Mouse (Mus musculus): ENCODE data around the gene Cpt1c. TPM values are rescaled to one million over a fixed set of nuclear protein-coding genes. Genes with fewer than 3 reads are reported as not detected.

The Cpt1c gene
- polyA plus RNA-seq, 1 experiment: 7.6 TPM

- no peaks in the 10 kb centered on the region for H3K27me3 ChIP-seq (ENCODE audit: control insufficient read depth, insufficient read depth, low read length)
- H3K4me1 ChIP-seq (ENCODE audit: control insufficient read depth, insufficient read depth, insufficient read length, low read length): peaks cover 3% of the 10 kb centered on the region; the same call in 1 of the 2 replicates
- H3K36me3 ChIP-seq (ENCODE audit: control insufficient read depth, insufficient read depth, low read length): peaks cover 19% of the 10 kb centered on the region
- TF ChIP-seq POLR2A (IDR thresholded peaks at IDR 0.05; ENCODE audit: low read depth, low read length) (no peak), CTCF (IDR thresholded peaks at IDR 0.05; ENCODE audit: extremely low read depth, insufficient read length, insufficient replicate concordance, low read depth, low read length) (no peak)
- H3K27ac ChIP-seq (ENCODE audit: insufficient read depth, low read depth, low read length): no peak overlapping the region
- no peak overlapping the region for H3K4me3 ChIP-seq (ENCODE audit: low read depth, low read length)
Measured at GRCm38 (mm10) chr7:44922530-44922929, 52.1 kb downstream of the Cpt1c start.

- 90% methylated on average over 5 of the region's 5 CpGs for WGBS
- TF ChIP-seq CTCF (IDR thresholded peaks at IDR 0.05; ENCODE audit: extremely low read depth, insufficient read length, insufficient replicate concordance, low read depth, low read length) (no peak), POLR2A (IDR thresholded peaks at IDR 0.05; ENCODE audit: low read depth, low read length) (no peak)
- no peak overlapping the region for H3K27ac ChIP-seq (ENCODE audit: insufficient read depth, low read depth, low read length)
- peaks cover 28% of the 10 kb centered on the region for H3K36me3 ChIP-seq (ENCODE audit: control insufficient read depth, insufficient read depth, low read length)
- no peaks in the 10 kb centered on the region for H3K27me3 ChIP-seq (ENCODE audit: control insufficient read depth, insufficient read depth, low read length)
- no peaks in the 10 kb centered on the region for H3K4me1 ChIP-seq (ENCODE audit: control insufficient read depth, insufficient read depth, insufficient read length, low read length)
- no peak overlapping the region for H3K4me3 ChIP-seq (ENCODE audit: low read depth, low read length)
Measured at GRCm38 (mm10) chr7:44919127-44919526, 55.5 kb downstream of the Cpt1c start.

GRCm38 (mm10) chr7:44918219-44918618, 56.4 kb downstream of the Cpt1c start:
- TF ChIP-seq CTCF (IDR thresholded peaks at IDR 0.05; ENCODE audit: extremely low read depth, insufficient read length, insufficient replicate concordance, low read depth, low read length) (no peak), POLR2A (IDR thresholded peaks at IDR 0.05; ENCODE audit: low read depth, low read length) (no peak)
- WGBS: 53% methylated on average over 3 of the region's 3 CpGs

GRCm38 (mm10) chr7:44916881-44917280, 57.8 kb downstream of the Cpt1c start:
- H3K27me3 ChIP-seq (ENCODE audit: control insufficient read depth, insufficient read depth, low read length): no peaks in the 10 kb centered on the region
- TF ChIP-seq POLR2A (IDR thresholded peaks at IDR 0.05; ENCODE audit: low read depth, low read length) (no peak), CTCF (IDR thresholded peaks at IDR 0.05; ENCODE audit: extremely low read depth, insufficient read length, insufficient replicate concordance, low read depth, low read length) (no peak)
- no peak overlapping the region for H3K4me3 ChIP-seq (ENCODE audit: low read depth, low read length)
- H3K36me3 ChIP-seq (ENCODE audit: control insufficient read depth, insufficient read depth, low read length): peaks cover 32% of the 10 kb centered on the region
- H3K27ac ChIP-seq (ENCODE audit: insufficient read depth, low read depth, low read length): no peak overlapping the region
- no peaks in the 10 kb centered on the region for H3K4me1 ChIP-seq (ENCODE audit: control insufficient read depth, insufficient read depth, insufficient read length, low read length)
- 90% methylated on average over 4 of the region's 4 CpGs for WGBS

More at GRCm38 (mm10) chr7:44918219-44918618, 56.4 kb downstream of the Cpt1c start:
- Histone ChIP-seq H3K27me3 (ENCODE audit: control insufficient read depth, insufficient read depth, low read length) (no peaks in the 10 kb centered on the region), H3K4me1 (ENCODE audit: control insufficient read depth, insufficient read depth, insufficient read length, low read length) (no peaks in the 10 kb centered on the region), H3K36me3 (ENCODE audit: control insufficient read depth, insufficient read depth, low read length) (peaks cover 30% of the 10 kb centered on the region), H3K27ac (ENCODE audit: insufficient read depth, low read depth, low read length) (no peak overlapping the region), H3K4me3 (ENCODE audit: low read depth, low read length) (no peak overlapping the region)

- Histone ChIP-seq H3K4me3 (ENCODE audit: low read depth, low read length) (no peak overlapping the region), H3K4me1 (ENCODE audit: control insufficient read depth, insufficient read depth, insufficient read length, low read length) (no peaks in the 10 kb centered on the region), H3K27ac (ENCODE audit: insufficient read depth, low read depth, low read length) (no peak overlapping the region), H3K36me3 (ENCODE audit: control insufficient read depth, insufficient read depth, low read length) (peaks cover 32% of the 10 kb centered on the region), H3K27me3 (ENCODE audit: control insufficient read depth, insufficient read depth, low read length) (no peaks in the 10 kb centered on the region)
- WGBS: 76% methylated on average over 6 of the region's 6 CpGs
- no peak for TF ChIP-seq CTCF (IDR thresholded peaks at IDR 0.05; ENCODE audit: extremely low read depth, insufficient read length, insufficient replicate concordance, low read depth, low read length)
- no peak for TF ChIP-seq POLR2A (IDR thresholded peaks at IDR 0.05; ENCODE audit: low read depth, low read length)
Measured at GRCm38 (mm10) chr7:44916191-44916590, 58.5 kb downstream of the Cpt1c start.

GRCm38 (mm10) chr7:44915314-44915713, 59.3 kb downstream of the Cpt1c start:
- Histone ChIP-seq H3K4me1 (ENCODE audit: control insufficient read depth, insufficient read depth, insufficient read length, low read length) (no peaks in the 10 kb centered on the region), H3K36me3 (ENCODE audit: control insufficient read depth, insufficient read depth, low read length) (peaks cover 39% of the 10 kb centered on the region), H3K27me3 (ENCODE audit: control insufficient read depth, insufficient read depth, low read length) (no peaks in the 10 kb centered on the region), H3K4me3 (ENCODE audit: low read depth, low read length) (no peak overlapping the region), H3K27ac (ENCODE audit: insufficient read depth, low read depth, low read length) (no peak overlapping the region)
- TF ChIP-seq CTCF (IDR thresholded peaks at IDR 0.05; ENCODE audit: extremely low read depth, insufficient read length, insufficient replicate concordance, low read depth, low read length) (no peak), POLR2A (IDR thresholded peaks at IDR 0.05; ENCODE audit: low read depth, low read length) (no peak)
- 93% methylated on average over 9 of the region's 9 CpGs for WGBS

- Histone ChIP-seq H3K27ac (ENCODE audit: insufficient read depth, low read depth, low read length) (no peak overlapping the region), H3K27me3 (ENCODE audit: control insufficient read depth, insufficient read depth, low read length) (no peaks in the 10 kb centered on the region), H3K4me3 (ENCODE audit: low read depth, low read length) (no peak overlapping the region), H3K4me1 (ENCODE audit: control insufficient read depth, insufficient read depth, insufficient read length, low read length) (no peaks in the 10 kb centered on the region), H3K36me3 (ENCODE audit: control insufficient read depth, insufficient read depth, low read length) (peaks cover 44% of the 10 kb centered on the region)
- 95% methylated on average over 2 of the region's 2 CpGs for WGBS
- TF ChIP-seq CTCF (IDR thresholded peaks at IDR 0.05; ENCODE audit: extremely low read depth, insufficient read length, insufficient replicate concordance, low read depth, low read length) (no peak), POLR2A (IDR thresholded peaks at IDR 0.05; ENCODE audit: low read depth, low read length) (no peak)
Measured at GRCm38 (mm10) chr7:44914396-44914795, 60.3 kb downstream of the Cpt1c start.

Other genes starting within 250 kb of the Cpt1c start
- 20.4 and 40.3 TPM in 2 replicates for gene Vrk3, start 226.4 kb downstream of the Cpt1c start, polyA plus RNA-seq (2012; rRNA removed)
- 0.08 and 0.19 TPM in 2 replicates for gene Zfp473, start 223.8 kb downstream of the Cpt1c start, polyA plus RNA-seq (2012; rRNA removed)
- gene Nup62, start 158.8 kb downstream of the Cpt1c start, polyA plus RNA-seq (2012; rRNA removed): 30.9 and 53.3 TPM in 2 replicates
- 8.0 and 13.8 TPM in 2 replicates for gene Il4i1, start 158.5 kb downstream of the Cpt1c start, polyA plus RNA-seq (2012; rRNA removed)
- 83.9 and 102 TPM in 2 replicates for gene Atf5, start 158.2 kb downstream of the Cpt1c start, polyA plus RNA-seq (2012; rRNA removed)
- gene Akt1s1, start 125.9 kb downstream of the Cpt1c start, polyA plus RNA-seq (2012; rRNA removed): 180 and 283 TPM in 2 replicates
- 32.1 and 63.2 TPM in 2 replicates for gene Tbc1d17, start 125.8 kb downstream of the Cpt1c start, polyA plus RNA-seq (2012; rRNA removed)
- gene Pnkp, start 117.7 kb downstream of the Cpt1c start, polyA plus RNA-seq (2012; rRNA removed): 36.9 and 84.2 TPM in 2 replicates
- gene Ptov1, start 105.1 kb downstream of the Cpt1c start, polyA plus RNA-seq (2012; rRNA removed): 82.3 and 141 TPM in 2 replicates
- gene Med25, start 82.1 kb downstream of the Cpt1c start, polyA plus RNA-seq (2012; rRNA removed): 85.8 and 208 TPM in 2 replicates
- gene Fuz, start 78.8 kb downstream of the Cpt1c start, polyA plus RNA-seq (2012; rRNA removed): 15.8 and 27.5 TPM in 2 replicates
- gene Ap2a1, start 45.4 kb downstream of the Cpt1c start, polyA plus RNA-seq (2012; rRNA removed): 49.8 and 85.2 TPM in 2 replicates
- not detected in 2 replicates for gene Tsks, start 31.6 kb downstream of the Cpt1c start, polyA plus RNA-seq (2012; rRNA removed)
- gene Prmt1, start 11.7 kb upstream of the Cpt1c start, polyA plus RNA-seq (2012; rRNA removed): 50.0 and 68.6 TPM in 2 replicates
- gene Irf3, start 22.8 kb upstream of the Cpt1c start, polyA plus RNA-seq (2012; rRNA removed): 52.9 and 91.0 TPM in 2 replicates
- gene Bcl2l12, start 23.9 kb upstream of the Cpt1c start, polyA plus RNA-seq (2012; rRNA removed): 10.1 and 16.3 TPM in 2 replicates
- gene Scaf1, start 41.5 kb upstream of the Cpt1c start, polyA plus RNA-seq (2012; rRNA removed): 39.8 and 73.0 TPM in 2 replicates
- gene Rras, start 43.1 kb upstream of the Cpt1c start, polyA plus RNA-seq (2012; rRNA removed): 49.3 and 67.9 TPM in 2 replicates
- 8.1 and 13.2 TPM in 2 replicates for gene Prr12, start 78.0 kb upstream of the Cpt1c start, polyA plus RNA-seq (2012; rRNA removed)
- gene Nosip, start 87.6 kb upstream of the Cpt1c start, polyA plus RNA-seq (2012; rRNA removed): 39.3 and 92.7 TPM in 2 replicates
- 81.7 and 172 TPM in 2 replicates for gene Prrg2, start 87.8 kb upstream of the Cpt1c start, polyA plus RNA-seq (2012; rRNA removed)
- 40.0 and 49.9 TPM in 2 replicates for gene Rcn3, start 117.4 kb upstream of the Cpt1c start, polyA plus RNA-seq (2012; rRNA removed)
- gene Fcgrt, start 129.0 kb upstream of the Cpt1c start, polyA plus RNA-seq (2012; rRNA removed): 47.9 and 78.3 TPM in 2 replicates
- gene Rps11, start 149.6 kb upstream of the Cpt1c start, polyA plus RNA-seq (2012; rRNA removed): 159 and 207 TPM in 2 replicates
- gene Rpl13a, start 153.9 kb upstream of the Cpt1c start, polyA plus RNA-seq (2012; rRNA removed): 1,193 and 1,266 TPM in 2 replicates
- gene Gm45713, start 161.4 kb upstream of the Cpt1c start, polyA plus RNA-seq (2012; rRNA removed): 1.5 TPM in 1 of 2 replicates, not detected in the other
- gene Flt3l, start 161.6 kb upstream of the Cpt1c start, polyA plus RNA-seq (2012; rRNA removed): 22.1 and 45.8 TPM in 2 replicates
- 25.3 and 48.5 TPM in 2 replicates for gene Pih1d1, start 179.5 kb upstream of the Cpt1c start, polyA plus RNA-seq (2012; rRNA removed)
- 133 and 253 TPM in 2 replicates for gene Aldh16a1, start 179.7 kb upstream of the Cpt1c start, polyA plus RNA-seq (2012; rRNA removed)
- 0.03 and 0.09 TPM in 2 replicates for gene Slc17a7, start 189.1 kb upstream of the Cpt1c start, polyA plus RNA-seq (2012; rRNA removed)
- not detected in 2 replicates for gene Gfy, start 204.7 kb upstream of the Cpt1c start, polyA plus RNA-seq (2012; rRNA removed)
- not detected in 2 replicates for gene Pth2, start 206.1 kb upstream of the Cpt1c start, polyA plus RNA-seq (2012; rRNA removed)
- gene Ccdc155, start 230.0 kb upstream of the Cpt1c start, polyA plus RNA-seq (2012; rRNA removed): not detected in 2 replicates
- 0.24 and 0.84 TPM in 2 replicates for gene Dkkl1, start 237.3 kb upstream of the Cpt1c start, polyA plus RNA-seq (2012; rRNA removed)
- gene Tead2, start 240.9 kb upstream of the Cpt1c start, polyA plus RNA-seq (2012; rRNA removed): 8.0 and 32.2 TPM in 2 replicates